9 mouse cellular contexts compared by ENCODE assay signal in the genomic region with DNA sequence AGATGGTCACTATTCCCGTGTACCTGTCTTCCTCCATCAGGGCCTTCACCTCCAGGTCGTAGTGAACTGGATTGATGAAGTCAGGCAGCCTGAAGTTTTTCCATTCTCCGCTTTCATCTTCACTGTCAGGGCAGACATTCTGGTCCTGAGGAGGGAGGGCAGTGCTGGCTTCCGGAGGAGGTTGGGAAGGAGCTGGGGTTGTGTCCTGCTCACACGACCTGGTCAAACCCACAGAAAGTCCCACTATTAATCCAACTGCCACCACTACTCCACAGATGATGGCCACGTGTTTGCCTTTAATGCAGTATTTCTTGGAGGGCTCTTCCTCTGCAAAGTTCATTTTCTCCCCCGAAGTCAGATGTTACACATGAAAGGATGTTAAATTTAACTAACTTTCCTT. TPM values are rescaled to one million over a fixed set of nuclear protein-coding genes. Genes with fewer than 3 reads are reported as not detected.
DNase-seq lines count a peak whose midpoint lies in the region; ATAC-seq lines count a peak whose summit lies in the region.
"Had no signal": no experiment of that assay in that cellular context is flagged by ENCODE, and none has a peak within 500 bp of the region (broad histone marks: within the 10 kb centered on the region; RNA-seq: fewer than 3 reads in every experiment).

No protein-coding gene starts in this region.

- no peak overlapping the region for H3K9ac ChIP-seq in hindbrain, embryonic 15.5 days
- no peak overlapping the region for H3K9ac ChIP-seq in hindbrain, embryonic 12.5 days
- no peak overlapping the region for H3K9ac ChIP-seq in embryonic facial prominence, embryonic 15.5 days
- H3K9ac ChIP-seq in liver, embryonic 12.5 days, result no peak overlapping the region

- no peaks in the 10 kb centered on the region for H3K36me3 ChIP-seq in hindbrain, embryonic 15.5 days
- H3K36me3 ChIP-seq in hindbrain, embryonic 12.5 days, result no peaks in the 10 kb centered on the region
- no peaks in the 10 kb centered on the region for H3K36me3 ChIP-seq in embryonic facial prominence, embryonic 15.5 days
- no peaks in the 10 kb centered on the region for H3K36me3 ChIP-seq in liver, embryonic 12.5 days

- no peak for ATAC-seq in hindbrain, embryonic 15.5 days (ENCODE audit: low FRiP score, low read depth)
- ATAC-seq in hindbrain, embryonic 12.5 days (ENCODE audit: low FRiP score), result no peak
- ATAC-seq in embryonic facial prominence, embryonic 15.5 days (ENCODE audit: insufficient number of reproducible peaks, low FRiP score, low TSS enrichment, low read depth), result no peak
- ATAC-seq in liver, embryonic 12.5 days, result no peak

- H3K4me1 ChIP-seq in hindbrain, embryonic 15.5 days (replicated peaks), result no peaks in the 10 kb centered on the region
- no peaks in the 10 kb centered on the region for H3K4me1 ChIP-seq in hindbrain, embryonic 12.5 days
- H3K4me1 ChIP-seq in brown adipose tissue, adult 24 weeks (ENCODE audit: control insufficient read depth, insufficient read depth, insufficient read length, low read length), result no peaks in the 10 kb centered on the region
- H3K4me1 ChIP-seq in embryonic facial prominence, embryonic 15.5 days, result peaks cover 10% of the 10 kb centered on the region
- no peaks in the 10 kb centered on the region for H3K4me1 ChIP-seq in liver, embryonic 12.5 days

- H3K27me3 ChIP-seq in hindbrain, embryonic 15.5 days, result no peaks in the 10 kb centered on the region
- no peaks in the 10 kb centered on the region for H3K27me3 ChIP-seq in hindbrain, embryonic 12.5 days
- H3K27me3 ChIP-seq in embryonic facial prominence, embryonic 15.5 days, result no peaks in the 10 kb centered on the region
- no peaks in the 10 kb centered on the region for H3K27me3 ChIP-seq in liver, embryonic 12.5 days (replicated peaks)

- WGBS in hindbrain, embryonic 15.5 days, result 77% methylated on average over 7 of the region's 7 CpGs
- WGBS in hindbrain, embryonic 12.5 days, result 78% methylated on average over 7 of the region's 7 CpGs
- WGBS in embryonic facial prominence, embryonic 15.5 days, result 46% methylated on average over 7 of the region's 7 CpGs
- 50% methylated on average over 7 of the region's 7 CpGs for WGBS in liver, embryonic 12.5 days (ENCODE audit: insufficient replicate concordance)

- intact Hi-C loops in gastrocnemius, postnatal 36 days (cut with DNase I), result no loop called here

- H3K4me3 ChIP-seq in hindbrain, embryonic 15.5 days, result peak overlapping the region; percentile 13; the same call in 1 of the 2 replicates
- H3K4me3 ChIP-seq in hindbrain, embryonic 12.5 days, result no peak overlapping the region
- H3K4me3 ChIP-seq in brown adipose tissue, adult 24 weeks (ENCODE audit: insufficient read depth, low read depth, low read length), result peak overlapping the region; percentile 44
- peak overlapping the region; percentile 24 for H3K4me3 ChIP-seq in embryonic facial prominence, embryonic 15.5 days (replicated peaks)
- peak overlapping the region; percentile 33 for H3K4me3 ChIP-seq in liver, embryonic 12.5 days
- H3K4me3 ChIP-seq: myocyte had no signal

- H3K27ac ChIP-seq in hindbrain, embryonic 15.5 days (replicated peaks), result no peak overlapping the region
- H3K27ac ChIP-seq in hindbrain, embryonic 12.5 days, result no peak overlapping the region
- peak overlapping the region; percentile 27; the same call in 1 of the 2 replicates for H3K27ac ChIP-seq in brown adipose tissue, adult 24 weeks (replicated peaks; ENCODE audit: low read depth, low read length)
- 0 out of 2 replicates have a peak overlapping the region, but pooled peaks have one; percentile 35 for H3K27ac ChIP-seq in embryonic facial prominence, embryonic 15.5 days (replicated peaks)
- no peak overlapping the region for H3K27ac ChIP-seq in liver, embryonic 12.5 days

- H3K4me2 ChIP-seq in hindbrain, embryonic 15.5 days, result peak overlapping the region; percentile 39
- H3K4me2 ChIP-seq in hindbrain, embryonic 12.5 days (replicated peaks), result no peak overlapping the region
- peak overlapping the region; percentile 32 for H3K4me2 ChIP-seq in embryonic facial prominence, embryonic 15.5 days (replicated peaks)
- H3K4me2 ChIP-seq in liver, embryonic 12.5 days, result peak overlapping the region; percentile 43

- DNase-seq in gastrocnemius, postnatal 36 days, result no peak
- DNase-seq in cerebellum, postnatal 36 days, result no peak
- DNase-seq: right cerebral cortex, postnatal 4 days had no signal

- H3K9me3 ChIP-seq in hindbrain, embryonic 15.5 days, result no peaks in the 10 kb centered on the region
- H3K9me3 ChIP-seq in hindbrain, embryonic 12.5 days (replicated peaks), result no peaks in the 10 kb centered on the region
- H3K9me3 ChIP-seq in embryonic facial prominence, embryonic 15.5 days (replicated peaks), result no peaks in the 10 kb centered on the region
- H3K9me3 ChIP-seq in liver, embryonic 12.5 days (replicated peaks), result no peaks in the 10 kb centered on the region

RNA-seq across cellular contexts. Expression of a gene that starts 0.4 kb away (rescaled TPM):
- polyA plus RNA-seq in hindbrain, embryonic 15.5 days (2015; fragmentation: Nextera tagmentation; extraction: Ambion mirVana), result 2.6 and 3.9 TPM in 2 replicates
- polyA plus RNA-seq in hindbrain, embryonic 12.5 days (2016; fragmentation: Nextera tagmentation; extraction: Ambion mirVana), result 1.6 and 2.2 TPM in 2 replicates
- polyA plus RNA-seq in brown adipose tissue, adult 24 weeks (2012; ENCODE audit: insufficient read depth, insufficient read length, missing spikeins), result 13.1 and 13.4 TPM in 2 replicates
- polyA plus RNA-seq in embryonic facial prominence, embryonic 15.5 days (2015; fragmentation: Nextera tagmentation; extraction: Ambion mirVana), result 4.8 and 8.7 TPM in 2 replicates
- 2.5 and 2.7 TPM in 2 replicates for polyA plus RNA-seq in liver, embryonic 12.5 days (2016; fragmentation: Nextera tagmentation; extraction: Ambion mirVana)
- 1 to 10 TPM; 2.6 to 3.2 TPM for total RNA-seq in gastrocnemius, postnatal 36 days (2021)

Comparison
In these comparisons a context has a peak if more than half of its experiments do, and no peak if none do; other contexts are left out.
1. H3K27ac ChIP-seq: peak in brown adipose tissue, adult 24 weeks (single experiment) and embryonic facial prominence, embryonic 15.5 days (single experiment); none in hindbrain, embryonic 15.5 days (single experiment), hindbrain, embryonic 12.5 days (single experiment) and liver, embryonic 12.5 days (single experiment).